Mouse (Mus musculus) lung, adult 2 months (tissue): ENCODE results near the gene Cntd1.

Source experiments
- CTCF ChIP-seq: fragments of 200-500 bp; IDR thresholded peaks from 2 replicates; pipeline ENCODE4 v1.5.1; 2011; ENCODE audit warnings: mild to moderate bottlenecking, low read length, control low read depth; ENCODE audit not compliant: insufficient read depth
- POLR2A ChIP-seq: fragments of 200-500 bp; IDR thresholded peaks from 2 replicates; pipeline ENCODE4 v1.6.1; 2011; ENCODE audit warnings: low read depth, mild to moderate bottlenecking, control low read depth, low read length, borderline replicate concordance; ENCODE audit errors: extremely low read depth

GRCm38 (mm10) chr11:101234124-101234523 lies 44.7 kb upstream of the Cntd1 start:
- TF ChIP-seq CTCF (no peak), POLR2A (no peak)
